22 mouse cellular contexts compared by ENCODE assay signal in genomic region chr6:81820078-81820477, GRCm38 (mm10).
DNase-seq lines count a peak whose midpoint lies in the region; TF ChIP-seq lines count a peak whose summit lies in the region.
"Had no signal": no experiment of that assay in that cellular context is flagged by ENCODE, and none has a peak within 500 bp of the region (broad histone marks: within the 10 kb centered on the region; RNA-seq: fewer than 3 reads in every experiment).

No protein-coding gene starts in this region.

- peak; percentile 53 for DNase-seq in heart, adult 11 months
- DNase-seq in heart, adult 18-20 months: no peak
- DNase-seq in left cerebral cortex, adult 2 months (ENCODE audit: extremely low spot score in 1 of 2, low spot score in 2 of 2): no peak
- DNase-seq in left cerebral cortex, postnatal 10 days (ENCODE audit: extremely low spot score in 1 of 2, low spot score in 2 of 2): no peak
- DNase-seq in brain, adult 2 months (ENCODE audit: low read depth, low spot score): peak; percentile 74
- no peak for DNase-seq in ovary, postnatal 10 days (ENCODE audit: low spot score)
- DNase-seq: adrenal gland, adult 8-10 months; adrenal gland, postnatal 25 days; cerebellum, adult 11 months; cerebellum, adult 8-10 months; forebrain, postnatal 0 days; gastrocnemius, postnatal 14 days; heart, adult 2 months; heart, postnatal 14 days; heart, postnatal 4 days had no signal

- no peak for TF ChIP-seq CTCF in left cerebral cortex, adult 2 months (IDR thresholded peaks at IDR 0.05)
- no peak for TF ChIP-seq CTCF in cortical plate, adult 2 months (IDR thresholded peaks at IDR 0.05; ENCODE audit: extremely low read depth, insufficient read depth, low read length)

- H3K4me3 ChIP-seq in left cerebral cortex, adult 2 months: no peak overlapping the region
- H3K4me3 ChIP-seq in cortical plate, adult 2 months (ENCODE audit: insufficient read depth, low read length): no peak overlapping the region
- H3K4me3 ChIP-seq: embryonic facial prominence, embryonic 12.5 days; embryonic facial prominence, embryonic 15.5 days; heart, adult 2 months; heart, embryonic 10.5 days; heart, embryonic 13.5 days had no signal

- intact Hi-C loops in left cerebral cortex, adult 2 months (cut with DNase I): no loop called here
- intact Hi-C loops in left cerebral cortex, postnatal 10 days (cut with DNase I): no loop called here

- peak overlapping the region; percentile 56 for H3K27ac ChIP-seq in left cerebral cortex, adult 2 months
- peak overlapping the region; percentile 0 for H3K27ac ChIP-seq in cortical plate, adult 2 months (ENCODE audit: insufficient read depth, low read length)
- H3K27ac ChIP-seq: embryonic facial prominence, embryonic 12.5 days; embryonic facial prominence, embryonic 15.5 days; heart, adult 2 months; heart, embryonic 10.5 days; heart, embryonic 13.5 days; hindbrain, embryonic 14.5 days; hindbrain, postnatal 0 days had no signal

- no peak for TF ChIP-seq POLR2A in cortical plate, adult 2 months (IDR thresholded peaks at IDR 0.05; ENCODE audit: extremely low read depth, insufficient read depth, low read length)

- peaks cover 1% of the 10 kb centered on the region for H3K4me1 ChIP-seq in cortical plate, adult 2 months (ENCODE audit: control insufficient read depth, insufficient read depth, low read length)
- H3K4me1 ChIP-seq: embryonic facial prominence, embryonic 12.5 days; embryonic facial prominence, embryonic 15.5 days; heart, embryonic 10.5 days; heart, embryonic 13.5 days had no signal

Comparison
In these comparisons a context has a peak if more than half of its experiments do, and no peak if none do; other contexts are left out.
1. DNase-seq: peak in heart, adult 11 months (single experiment) and brain, adult 2 months (single experiment); none in heart, adult 18-20 months (0 of 2), left cerebral cortex, adult 2 months (0 of 2), left cerebral cortex, postnatal 10 days (0 of 2) and ovary, postnatal 10 days (single experiment).